Mouse (Mus musculus) bone marrow, adult 2 months (tissue): Measurements from ENCODE around the gene Hist1h2bf.
"Not testable (repeated sequence)": the region's sequence is repeated elsewhere in the genome, so short reads cannot be mapped to it uniquely, and the experiment has no call there.

Source experiments
- CTCF ChIP-seq: fragments of 200-500 bp; IDR thresholded peaks from 2 replicates; pipeline ENCODE4 v1.5.1; 2011; ENCODE audit warnings: low read length, control low read depth; ENCODE audit not compliant: control insufficient read depth, insufficient read depth
- POLR2A ChIP-seq: fragments of 200-500 bp; IDR thresholded peaks from 2 replicates; pipeline ENCODE4 v1.6.1; 2011; ENCODE audit warnings: low read depth, mild to moderate bottlenecking, control low read depth, low read length, borderline replicate concordance; ENCODE audit not compliant: control insufficient read depth

GRCm38 (mm10) chr13:23574546-23575170, 662 bp upstream of the Hist1h2bf start:
- not testable (repeated sequence) for TF ChIP-seq CTCF
- TF ChIP-seq POLR2A = peak; percentile 86; the same call in 1 of the 2 replicates
